Mouse (Mus musculus): Measurements from ENCODE around the gene Phtf2.

GRCm38 (mm10) chr5:20810449-20810848 lies 71.5 kb downstream of the Phtf2 start:
- TF ChIP-seq CTCF (IDR thresholded peaks at IDR 0.05; ENCODE audit: low read depth, low read length) (no peak), POLR2A (IDR thresholded peaks at IDR 0.05; ENCODE audit: insufficient read depth, low read length) (no peak)

All from ES-Bruce4 (cell line).